Mouse (Mus musculus) midbrain, embryonic 11.5 days (tissue): ENCODE results near the gene Gm17359. TPM values are rescaled to one million over a fixed set of nuclear protein-coding genes. Genes with fewer than 3 reads are reported as not detected.
A peak's percentile ranks its signal among the peaks of the same experiment; 100 is the strongest.

Source experiments
- ATAC-seq: fragments of 200-750 bp; cut with Nextera tagmentation; 2 replicates; pipeline ENCODE4 v1.8.0; 2017; ENCODE audit warnings: moderate TSS enrichment, moderate library complexity; ENCODE audit not compliant: low FRiP score
- DNase-seq: peaks from one replicate; pipeline ENCODE4 v3.0.0; 2015; ENCODE audit warnings: low spot score; ENCODE audit errors: missing footprints
- H3K27ac ChIP-seq: fragments of 300-500 bp; sonication (generic); 2 replicates; pipeline ENCODE4 v1.5.1; 2014; ENCODE audit warnings: low read depth, low read length
- H3K27me3 ChIP-seq: fragments of 300-500 bp; sonication (generic); 2 replicates; pipeline ENCODE4 v1.6.1; 2014; ENCODE audit warnings: mild to moderate bottlenecking, low read length, moderate library complexity, mixed read lengths; ENCODE audit not compliant: control insufficient read depth, insufficient read depth
- H3K36me3 ChIP-seq: fragments of 300-500 bp; sonication (generic); 2 replicates; pipeline ENCODE4 v1.6.1; 2014; ENCODE audit warnings: mild to moderate bottlenecking, low read length, moderate library complexity, mixed read lengths; ENCODE audit not compliant: control insufficient read depth, insufficient read depth
- H3K4me1 ChIP-seq: fragments of 300-500 bp; sonication (generic); 2 replicates; pipeline ENCODE4 v1.6.1; 2014; ENCODE audit warnings: low read length; ENCODE audit not compliant: control insufficient read depth, insufficient read depth
- H3K4me2 ChIP-seq: fragments of 300-500 bp; sonication (generic); 2 replicates; pipeline ENCODE4 v1.6.1; 2014; ENCODE audit warnings: mild to moderate bottlenecking, moderate library complexity
- H3K4me3 ChIP-seq: fragments of 300-500 bp; sonication (generic); 2 replicates; pipeline ENCODE4 v1.5.1; 2014; ENCODE audit warnings: low read depth, low read length
- H3K9ac ChIP-seq: fragments of 300-500 bp; sonication (generic); 2 replicates; pipeline ENCODE4 v1.6.1; 2014; ENCODE audit warnings: low read length
- H3K9me3 ChIP-seq: fragments of 300-500 bp; sonication (generic); 2 replicates; pipeline ENCODE4 v1.6.1; 2016; ENCODE audit warnings: low read length; ENCODE audit not compliant: control insufficient read depth
- WGBS: fragments of 180-500 bp; shearing (Covaris S2); extraction: QIAGEN DNeasy Blood & Tissue Kit; methylation state at CpG from one replicate; pipeline ENCODE4 v1.1.7; 2014; 5-methylcytosine and 5-hydroxymethylcytosine counted together
- polyA plus RNA-seq: library from polyadenylated mRNA; unstranded; fragments of >200 nt; fragmentation: Nextera tagmentation; extraction: Ambion mirVana; gene quantifications from 2 replicates; pipeline ENCODE4 v1.2.1, GENCODE M21; 2014

Gm17359 gene
- polyA plus RNA-seq, 1 experiment from 2014 or later: 0.33 TPM

GRCm38 (mm10) chr3:79415929-79416328 lies 79.5 kb downstream of the Gm17359 start:
- H3K27me3 ChIP-seq: no peaks in the 10 kb centered on the region
- peaks cover 9% of the 10 kb centered on the region for H3K4me1 ChIP-seq
- DNase-seq: no peak
- H3K9ac ChIP-seq: no peak overlapping the region
- H3K4me2 ChIP-seq: no peak overlapping the region
- ATAC-seq: no peak
- H3K36me3 ChIP-seq: no peaks in the 10 kb centered on the region
- no peak overlapping the region for H3K27ac ChIP-seq
- no peak overlapping the region for H3K4me3 ChIP-seq
- no peaks in the 10 kb centered on the region for H3K9me3 ChIP-seq

- H3K36me3 ChIP-seq: no peaks in the 10 kb centered on the region
- 25% methylated on average over 4 of the region's 4 CpGs for whole genome bisulfite sequencing
- no peak overlapping the region; the same call in 1 of the 2 replicates for H3K9ac ChIP-seq
- peak overlapping the region; percentile 27; the same call in 1 of the 2 replicates for H3K4me2 ChIP-seq
- H3K27me3 ChIP-seq: no peaks in the 10 kb centered on the region
- H3K27ac ChIP-seq: peak overlapping the region; percentile 80
- peak; percentile 95 for DNase-seq
- ATAC-seq: peak; percentile 93
- no peaks in the 10 kb centered on the region for H3K9me3 ChIP-seq
- H3K4me3 ChIP-seq: no peak overlapping the region
- H3K4me1 ChIP-seq: peaks cover 9% of the 10 kb centered on the region
Measured at GRCm38 (mm10) chr3:79416944-79417680, 80.7 kb downstream of the Gm17359 start.

GRCm38 (mm10) chr3:79418921-79419320 lies 82.5 kb downstream of the Gm17359 start:
- Histone ChIP-seq H3K36me3 (no peaks in the 10 kb centered on the region), H3K9ac (no peak overlapping the region), H3K4me1 (peaks cover 9% of the 10 kb centered on the region), H3K4me2 (no peak overlapping the region), H3K27me3 (no peaks in the 10 kb centered on the region), H3K4me3 (no peak overlapping the region), H3K27ac (no peak overlapping the region), H3K9me3 (no peaks in the 10 kb centered on the region)
- no peak for DNase-seq
- ATAC-seq: no peak
- WGBS: 87% methylated on average over 14 of the region's 14 CpGs

- WGBS: 85% methylated on average over 1 of the region's 1 CpGs
- ATAC-seq: no peak
Measured at GRCm38 (mm10) chr3:79425441-79425840, 89.0 kb downstream of the Gm17359 start.

GRCm38 (mm10) chr3:79433593-79433992 lies 97.1 kb downstream of the Gm17359 start:
- DNase-seq: no peak
- ATAC-seq: no peak
- Histone ChIP-seq H3K27ac (no peak overlapping the region), H3K9ac (no peak overlapping the region), H3K9me3 (no peaks in the 10 kb centered on the region), H3K4me1 (no peaks in the 10 kb centered on the region), H3K4me3 (no peak overlapping the region), H3K27me3 (no peaks in the 10 kb centered on the region), H3K36me3 (no peaks in the 10 kb centered on the region), H3K4me2 (no peak overlapping the region)

More at GRCm38 (mm10) chr3:79425441-79425840, 89.0 kb downstream of the Gm17359 start:
- Histone ChIP-seq H3K9me3 (no peaks in the 10 kb centered on the region), H3K4me3 (no peak overlapping the region), H3K27me3 (no peaks in the 10 kb centered on the region), H3K4me2 (no peak overlapping the region), H3K4me1 (no peaks in the 10 kb centered on the region), H3K36me3 (no peaks in the 10 kb centered on the region), H3K9ac (no peak overlapping the region), H3K27ac (no peak overlapping the region)
- DNase-seq: no peak

- no peaks in the 10 kb centered on the region for H3K9me3 ChIP-seq
- no peak overlapping the region for H3K27ac ChIP-seq
- WGBS: 75% methylated on average over 9 of the region's 9 CpGs
- H3K27me3 ChIP-seq: no peaks in the 10 kb centered on the region
- H3K9ac ChIP-seq: no peak overlapping the region
- no peaks in the 10 kb centered on the region for H3K36me3 ChIP-seq
- H3K4me1 ChIP-seq: no peaks in the 10 kb centered on the region
- no peak for ATAC-seq
- DNase-seq: no peak
- H3K4me3 ChIP-seq: no peak overlapping the region
- H3K4me2 ChIP-seq: no peak overlapping the region
Measured at GRCm38 (mm10) chr3:79434436-79434835, 98.0 kb downstream of the Gm17359 start.

GRCm38 (mm10) chr3:79434985-79435384 lies 98.5 kb downstream of the Gm17359 start:
- DNase-seq (no peak), ATAC-seq (no peak)
- Histone ChIP-seq H3K27me3 (no peaks in the 10 kb centered on the region), H3K4me2 (no peak overlapping the region), H3K4me1 (no peaks in the 10 kb centered on the region), H3K36me3 (no peaks in the 10 kb centered on the region), H3K27ac (no peak overlapping the region), H3K9ac (no peak overlapping the region), H3K4me3 (no peak overlapping the region), H3K9me3 (no peaks in the 10 kb centered on the region)
- WGBS: 20% methylated on average over 5 of the region's 5 CpGs

GRCm38 (mm10) chr3:79436186-79436585 lies 99.7 kb downstream of the Gm17359 start:
- no peak for DNase-seq
- Histone ChIP-seq H3K4me3 (no peak overlapping the region), H3K27me3 (no peaks in the 10 kb centered on the region), H3K9ac (no peak overlapping the region), H3K36me3 (no peaks in the 10 kb centered on the region), H3K9me3 (no peaks in the 10 kb centered on the region), H3K4me2 (no peak overlapping the region), H3K27ac (no peak overlapping the region), H3K4me1 (no peaks in the 10 kb centered on the region)
- 92% methylated on average over 7 of the region's 7 CpGs for WGBS
- ATAC-seq: no peak

- 97% methylated on average over 3 of the region's 3 CpGs for WGBS
- no peaks in the 10 kb centered on the region for H3K4me1 ChIP-seq
- ATAC-seq: no peak
Measured at GRCm38 (mm10) chr3:79438276-79438675, 101.8 kb downstream of the Gm17359 start.

More at GRCm38 (mm10) chr3:79438276-79438675, 101.8 kb downstream of the Gm17359 start:
- H3K9me3 ChIP-seq: no peaks in the 10 kb centered on the region
- no peak overlapping the region for H3K4me3 ChIP-seq
- H3K27me3 ChIP-seq: no peaks in the 10 kb centered on the region
- H3K36me3 ChIP-seq: no peaks in the 10 kb centered on the region
- no peak overlapping the region for H3K9ac ChIP-seq
- no peak overlapping the region for H3K4me2 ChIP-seq
- no peak overlapping the region for H3K27ac ChIP-seq
- DNase-seq: no peak
